Mouse (Mus musculus) thymus, adult 2 months (tissue): Measurements from ENCODE around the gene Neurog3.

Experiments used
- CTCF ChIP-seq: fragments of 200-500 bp; IDR thresholded peaks from 2 replicates; pipeline ENCODE4 v1.5.1; 2012; ENCODE audit warnings: mild to moderate bottlenecking, control low read depth, low read length, moderate library complexity, borderline replicate concordance; ENCODE audit not compliant: control insufficient read depth, poor library complexity, insufficient read depth; ENCODE audit errors: extremely low read depth
- POLR2A ChIP-seq: fragments of 200-500 bp; IDR thresholded peaks from 2 replicates; pipeline ENCODE4 v1.6.1; 2012; ENCODE audit warnings: mild to moderate bottlenecking, low read length, control low read depth, moderate library complexity; ENCODE audit not compliant: control insufficient read depth, poor library complexity, insufficient read depth; ENCODE audit errors: extremely low read depth

GRCm38 (mm10) chr10:62147466-62148248, 14.8 kb downstream of the Neurog3 start:
- TF ChIP-seq CTCF, result no peak
- TF ChIP-seq POLR2A, result no peak
